Mouse (Mus musculus): Measurements from ENCODE around the gene Magi1. TPM values are rescaled to one million over a fixed set of nuclear protein-coding genes. Genes with fewer than 3 reads are reported as not detected.

Magi1 gene
- total and polyA plus RNA-seq, 3 experiments: not detected

- no peaks in the 10 kb centered on the region for H3K36me3 ChIP-seq (replicated peaks in 1 of 2; ENCODE audit: control insufficient read depth in 1 of 2, insufficient read depth in 1 of 2, low read length in 1 of 2)
- no peaks in the 10 kb centered on the region for H3K4me1 ChIP-seq (ENCODE audit: control insufficient read depth in 1 of 2, insufficient read depth in 2 of 2)
- no peak overlapping the region for H3K4me2 ChIP-seq (ENCODE audit: insufficient read depth, low read depth, poor library complexity, severe bottlenecking)
- in situ Hi-C loops (cut with MboI; ENCODE audit: low pct_ligation_motif_present, low pct_unique_long_range_greater_than_20kb, low sequenced_read_pairs): no loop called here
- H3K9ac ChIP-seq (ENCODE audit: insufficient read depth, low read depth): no peak overlapping the region
- H3K4me3 ChIP-seq (replicated peaks in 1 of 3; ENCODE audit: low read depth in 2 of 3, low read length in 2 of 3, poor library complexity in 1 of 3): no peak overlapping the region
- no peak overlapping the region for H3K27ac ChIP-seq (ENCODE audit: insufficient read depth, low read depth)
- peaks cover 75% of the 10 kb centered on the region for H3K9me3 ChIP-seq (replicated peaks; ENCODE audit: low read length)
- no peak for DNase-seq (ENCODE audit: extremely low read depth)
- H3K79me2 ChIP-seq (replicated peaks; ENCODE audit: control insufficient read depth, extremely low read depth, insufficient read depth, poor library complexity, severe bottlenecking): no peaks in the 10 kb centered on the region
- TF ChIP-seq ETS1 (conservative IDR thresholded peaks at IDR 0.05; ENCODE audit: low read depth, low read length) (no peak), TCF12 (IDR thresholded peaks at IDR 0.05; ENCODE audit: low read depth, low read length) (no peak), MYC (IDR thresholded peaks at IDR 0.05; ENCODE audit: low read depth, low read length) (no peak), CTCF (conservative IDR thresholded peaks at IDR 0.05 in 1 of 2, IDR thresholded peaks at IDR 0.05 in 1 of 2; ENCODE audit: low read depth in 2 of 2, low read length in 2 of 2) (no peak), MXI1 (IDR thresholded peaks at IDR 0.05; ENCODE audit: low read depth, low read length) (no peak), USF1 (IDR thresholded peaks at IDR 0.05; ENCODE audit: low read depth, low read length) (no peak), CHD2 (IDR thresholded peaks at IDR 0.05; ENCODE audit: low read length) (no peak), CHD1 (IDR thresholded peaks at IDR 0.05; ENCODE audit: low read depth, low read length) (no peak), RAD21 (IDR thresholded peaks at IDR 0.05; ENCODE audit: low read depth, low read length) (no peak), NELFE (IDR thresholded peaks at IDR 0.05; ENCODE audit: low read depth, low read length) (no peak), MAZ (IDR thresholded peaks at IDR 0.05; ENCODE audit: low read depth, low read length) (no peak), MEF2A (IDR thresholded peaks at IDR 0.05; ENCODE audit: borderline replicate concordance, low read depth, low read length) (no peak), ZC3H11A (IDR thresholded peaks at IDR 0.05; ENCODE audit: low read depth, low read length) (no peak), NRF1 (IDR thresholded peaks at IDR 0.05; ENCODE audit: low read depth, low read length) (no peak), ZNF384 (IDR thresholded peaks at IDR 0.05; ENCODE audit: low read depth, low read length) (no peak), KAT2A (IDR thresholded peaks at IDR 0.05; ENCODE audit: insufficient replicate concordance, low read length) (no peak), PAX5 (IDR thresholded peaks at IDR 0.05; ENCODE audit: low read length) (no peak), MAFK (IDR thresholded peaks at IDR 0.05; ENCODE audit: insufficient replicate concordance, low read length) (no peak), MAX (IDR thresholded peaks at IDR 0.05; ENCODE audit: low read length) (no peak)
- dilution Hi-C loops (cut with MboI; ENCODE audit: extremely low pct_ligation_motif_present, extremely low pct_unique_long_range_greater_than_20kb, low sequenced_read_pairs): no loop called here
- no peaks in the 10 kb centered on the region for H3K27me3 ChIP-seq (replicated peaks)
Measured at GRCm38 (mm10) chr6:93911420-93911819, 372.3 kb downstream of the Magi1 start.

- no peak for DNase-seq (ENCODE audit: extremely low read depth)
- Histone ChIP-seq H3K36me3 (replicated peaks in 1 of 2; ENCODE audit: control insufficient read depth in 1 of 2, insufficient read depth in 1 of 2, low read length in 1 of 2) (no peaks in the 10 kb centered on the region), H3K27me3 (replicated peaks) (no peaks in the 10 kb centered on the region), H3K9ac (ENCODE audit: insufficient read depth, low read depth) (no peak overlapping the region), H3K4me3 (replicated peaks in 1 of 3; ENCODE audit: low read depth in 2 of 3, low read length in 2 of 3, poor library complexity in 1 of 3) (no peak overlapping the region), H3K79me2 (replicated peaks; ENCODE audit: control insufficient read depth, extremely low read depth, insufficient read depth, poor library complexity, severe bottlenecking) (no peaks in the 10 kb centered on the region), H3K4me1 (ENCODE audit: control insufficient read depth in 1 of 2, insufficient read depth in 2 of 2) (no peaks in the 10 kb centered on the region), H3K4me2 (ENCODE audit: insufficient read depth, low read depth, poor library complexity, severe bottlenecking) (no peak overlapping the region), H3K27ac (ENCODE audit: insufficient read depth, low read depth) (no peak overlapping the region), H3K9me3 (replicated peaks; ENCODE audit: low read length) (peaks cover 77% of the 10 kb centered on the region)
- no peak for TF ChIP-seq JUN (IDR thresholded peaks at IDR 0.05; ENCODE audit: insufficient read depth, low read depth, low read length)
- dilution Hi-C loops (cut with MboI; ENCODE audit: extremely low pct_ligation_motif_present, extremely low pct_unique_long_range_greater_than_20kb, low sequenced_read_pairs) (no loop called here), in situ Hi-C loops (cut with MboI; ENCODE audit: low pct_ligation_motif_present, low pct_unique_long_range_greater_than_20kb, low sequenced_read_pairs) (no loop called here)
Measured at GRCm38 (mm10) chr6:93909976-93910375, 373.7 kb downstream of the Magi1 start.

Measured in CH12.LX (cell line).